Mouse (Mus musculus): Measurements from ENCODE around the gene Nlrp6.
A peak's percentile ranks its signal among the peaks of the same experiment; 100 is the strongest.

Gene Nlrp6

DNA sequence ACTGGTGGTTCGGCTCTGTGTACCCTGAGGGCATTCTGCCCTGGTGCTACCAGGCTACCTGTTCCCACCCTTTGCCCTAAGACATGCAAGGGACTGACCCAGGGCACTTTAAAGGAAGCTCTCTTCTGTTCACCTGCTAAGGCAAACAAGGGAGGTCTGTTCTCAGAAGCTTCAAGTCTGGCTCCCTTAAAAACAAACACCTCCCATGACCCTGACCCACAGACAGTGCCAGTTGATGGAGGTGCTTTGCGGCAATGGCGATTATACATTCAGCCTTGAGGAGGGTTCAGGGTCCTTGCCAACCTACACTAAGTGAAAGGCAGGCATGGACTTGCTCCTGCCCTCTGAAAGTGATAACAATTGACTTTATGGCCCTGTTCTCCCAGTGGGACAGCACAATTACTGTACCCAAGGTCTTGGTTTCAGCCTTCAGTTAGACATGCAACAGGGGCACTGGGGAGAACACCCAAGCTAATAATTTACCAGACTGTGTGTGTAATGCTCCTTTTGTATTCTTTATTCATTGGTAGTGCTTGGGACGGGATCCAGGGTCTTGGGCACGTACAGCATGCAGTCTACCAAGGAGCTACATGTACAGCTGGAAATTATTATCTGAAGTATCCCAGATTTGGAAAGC lies 7.7 kb upstream of the Nlrp6 start:
- no peak for DNase-seq (ENCODE audit: low read depth, low spot score)

DNA sequence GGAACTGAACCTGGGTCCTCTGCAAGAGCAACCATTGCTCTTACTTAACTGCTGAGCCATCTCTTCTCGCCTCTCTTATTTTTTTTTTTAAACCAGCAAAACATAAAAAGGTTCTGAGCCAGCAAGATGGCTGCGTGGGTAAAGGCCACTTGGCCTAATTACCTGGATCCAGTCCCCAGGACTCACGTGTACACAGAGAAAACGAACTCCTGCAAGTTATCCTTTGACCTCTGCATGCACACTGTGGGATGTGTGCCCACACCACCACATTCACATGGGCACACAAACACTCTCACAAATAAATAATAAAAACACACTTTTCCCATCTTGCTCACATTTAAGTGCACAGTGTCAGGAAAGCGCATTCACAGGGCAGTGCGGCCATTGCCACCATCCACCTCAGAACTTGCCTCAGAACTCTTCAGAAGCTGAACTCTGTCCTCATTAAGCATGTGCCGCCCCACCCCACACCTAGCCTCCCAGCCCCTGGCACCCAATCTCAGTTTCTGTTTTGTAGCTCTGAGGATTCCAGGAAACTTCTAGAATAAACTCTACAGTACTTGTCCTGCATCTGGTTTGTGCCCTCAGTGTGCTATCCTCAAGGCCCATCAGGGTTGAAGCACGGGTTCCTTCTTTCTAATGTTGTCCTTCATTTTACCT lies 6.5 kb upstream of the Nlrp6 start:
- DNase-seq (ENCODE audit: low read depth, low spot score): no peak

DNA sequence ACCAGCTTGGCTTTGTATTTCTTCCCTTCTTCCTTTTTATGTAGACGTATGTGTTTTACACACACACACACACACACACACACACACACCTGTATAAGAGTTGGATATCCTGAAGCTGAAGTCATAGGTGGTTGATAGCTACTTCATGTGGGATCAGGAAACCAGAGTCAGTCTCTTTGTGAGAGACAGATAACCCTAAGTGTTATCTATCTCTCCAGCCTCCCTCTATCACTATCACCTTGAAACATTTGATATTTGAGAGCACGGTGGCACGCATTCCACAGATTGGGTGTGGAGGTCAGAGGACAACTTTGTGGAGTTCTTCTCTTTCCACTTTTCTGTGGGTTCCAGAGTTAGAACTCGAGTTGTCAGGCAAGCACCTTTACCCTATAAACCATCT lies 791 bp upstream of the Nlrp6 start:
- no peak for DNase-seq (ENCODE audit: low read depth, low spot score)

DNA sequence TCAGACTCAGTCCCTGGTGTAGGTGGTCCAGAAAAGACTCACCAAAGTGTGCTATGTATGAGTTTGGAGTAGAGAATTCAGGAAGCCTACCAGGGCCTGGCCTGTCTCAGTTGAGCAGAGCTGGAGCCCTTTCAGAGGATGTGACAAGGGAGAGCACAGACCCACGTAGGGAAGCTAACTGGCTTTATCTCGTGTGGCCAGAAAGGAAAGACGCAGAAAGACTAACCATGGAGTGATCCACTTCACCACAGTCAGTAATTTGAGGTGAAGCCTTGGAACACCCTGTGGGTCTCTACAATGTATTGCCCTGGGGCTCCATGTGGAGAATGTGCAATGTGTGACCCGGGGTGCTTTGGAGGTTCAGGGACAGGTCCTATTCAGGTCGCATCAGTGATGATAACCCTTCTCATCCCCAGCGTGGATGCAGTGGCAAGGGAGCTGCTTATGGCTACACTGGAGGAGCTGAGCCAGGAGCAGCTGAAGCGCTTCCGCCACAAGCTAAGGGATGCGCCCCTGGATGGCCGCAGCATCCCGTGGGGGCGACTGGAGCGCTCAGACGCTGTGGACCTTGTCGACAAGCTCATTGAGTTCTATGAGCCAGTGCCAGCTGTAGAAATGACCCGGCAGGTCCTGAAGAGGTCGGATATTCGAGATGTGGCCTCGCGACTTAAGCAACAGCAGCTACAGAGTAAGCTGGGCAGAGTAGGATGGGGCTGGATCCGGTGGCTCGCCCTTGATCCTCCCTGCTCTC lies 698 bp downstream of the Nlrp6 start:
- no peak for DNase-seq (ENCODE audit: low read depth, low spot score)

DNA sequence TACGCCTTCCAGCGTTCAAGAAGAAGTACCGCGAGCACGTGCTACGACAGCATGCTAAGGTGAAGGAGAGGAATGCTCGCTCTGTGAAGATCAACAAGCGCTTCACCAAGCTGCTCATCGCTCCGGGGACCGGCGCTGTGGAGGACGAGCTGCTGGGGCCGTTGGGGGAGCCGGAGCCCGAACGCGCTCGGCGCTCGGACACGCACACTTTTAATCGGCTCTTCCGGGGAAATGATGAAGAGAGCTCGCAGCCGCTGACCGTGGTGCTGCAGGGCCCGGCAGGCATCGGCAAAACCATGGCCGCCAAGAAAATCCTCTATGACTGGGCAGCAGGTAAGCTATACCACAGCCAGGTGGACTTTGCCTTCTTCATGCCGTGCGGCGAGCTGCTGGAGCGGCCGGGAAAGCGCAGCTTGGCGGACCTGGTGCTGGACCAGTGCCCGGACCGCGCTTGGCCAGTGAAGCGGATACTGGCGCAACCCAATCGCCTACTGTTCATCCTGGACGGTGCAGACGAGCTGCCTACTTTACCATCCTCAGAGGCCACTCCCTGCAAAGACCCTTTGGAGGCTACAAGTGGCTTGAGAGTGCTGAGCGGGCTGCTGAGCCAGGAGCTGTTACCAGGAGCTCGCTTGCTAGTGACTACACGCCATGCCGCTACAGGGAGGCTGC lies 1.8 kb downstream of the Nlrp6 start:
- DNase-seq (ENCODE audit: low read depth, low spot score): no peak

DNA sequence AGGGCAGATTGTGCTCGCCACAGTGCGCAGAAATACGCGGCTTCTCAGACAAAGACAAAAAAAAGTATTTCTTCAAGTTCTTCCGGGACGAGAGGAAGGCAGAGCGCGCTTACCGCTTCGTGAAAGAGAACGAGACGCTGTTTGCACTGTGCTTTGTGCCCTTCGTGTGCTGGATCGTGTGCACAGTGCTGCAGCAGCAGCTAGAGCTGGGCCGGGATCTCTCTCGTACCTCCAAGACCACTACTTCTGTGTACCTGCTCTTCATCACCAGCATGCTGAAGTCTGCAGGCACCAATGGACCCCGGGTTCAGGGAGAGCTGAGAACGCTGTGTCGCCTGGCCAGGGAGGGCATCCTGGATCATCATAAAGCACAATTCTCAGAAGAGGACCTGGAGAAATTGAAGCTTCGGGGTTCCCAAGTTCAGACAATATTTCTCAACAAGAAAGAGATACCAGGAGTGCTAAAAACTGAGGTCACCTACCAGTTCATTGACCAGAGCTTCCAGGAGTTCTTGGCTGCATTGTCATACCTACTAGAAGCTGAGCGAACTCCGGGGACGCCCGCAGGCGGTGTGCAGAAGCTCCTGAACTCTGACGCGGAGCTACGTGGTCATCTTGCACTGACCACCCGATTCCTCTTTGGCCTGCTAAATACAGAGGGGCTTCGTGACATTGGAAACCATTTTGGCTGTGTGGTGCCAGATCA lies 2.5 kb downstream of the Nlrp6 start:
- no peak for DNase-seq (ENCODE audit: low read depth, low spot score)

DNA sequence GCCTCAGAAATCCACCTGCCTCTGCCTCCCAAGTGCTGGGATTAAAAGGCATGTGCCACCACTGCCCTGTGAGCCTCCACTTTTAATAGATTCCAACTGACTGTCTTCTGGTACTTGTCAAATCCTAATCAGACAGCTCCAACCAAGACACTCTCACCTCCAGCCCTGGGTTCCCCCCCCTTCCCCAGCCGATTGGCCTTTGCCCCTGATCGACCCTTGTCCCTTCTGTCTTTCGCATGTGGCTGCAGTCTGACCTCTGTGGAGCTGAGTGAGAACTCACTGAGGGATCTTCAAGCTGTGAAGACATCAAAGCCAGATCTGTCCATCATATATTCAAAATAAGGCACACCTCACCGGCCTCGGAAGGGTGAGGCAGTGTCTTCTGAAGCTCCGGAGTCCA lies 6.5 kb downstream of the Nlrp6 start:
- DNase-seq (ENCODE audit: low read depth, low spot score): no peak

DNA sequence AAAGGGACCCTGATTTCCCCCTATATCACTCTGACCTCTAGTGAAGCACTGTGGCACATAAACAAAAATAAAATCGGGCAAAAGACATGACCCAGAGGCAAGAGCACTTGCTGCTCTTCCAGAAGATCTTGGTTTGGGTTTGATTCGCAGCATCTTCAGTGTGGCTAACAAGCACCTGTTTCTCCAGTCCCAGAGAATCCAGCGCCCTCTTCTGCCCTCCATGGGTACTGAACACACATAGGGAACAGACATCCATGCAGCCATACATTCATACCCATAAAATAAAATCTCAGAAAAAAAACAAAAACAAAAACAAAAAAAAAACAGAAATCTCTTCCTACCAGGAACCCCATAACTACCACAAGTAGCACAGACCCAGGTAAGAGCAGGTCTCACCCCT lies 17.7 kb downstream of the Nlrp6 start:
- no peak for DNase-seq (ENCODE audit: low read depth, low spot score)

DNA sequence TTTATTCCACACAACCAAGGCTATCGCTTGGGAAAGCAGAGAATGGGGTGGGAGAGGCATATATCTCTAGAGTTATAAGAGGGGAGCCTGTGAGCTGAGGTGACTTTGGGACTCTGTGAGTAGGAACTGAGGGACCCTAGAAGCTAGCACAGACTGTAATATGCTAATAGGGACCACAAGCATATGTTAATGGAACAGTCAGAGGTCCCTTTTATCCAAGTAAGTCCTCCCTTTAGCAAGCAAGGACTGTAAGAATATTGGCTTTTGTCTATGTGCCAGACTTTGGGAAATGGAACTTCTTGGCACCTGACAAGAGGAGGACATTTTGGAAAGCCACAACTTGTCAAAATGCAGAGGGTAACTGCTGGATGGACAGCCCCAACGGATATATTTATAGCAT lies 18.2 kb downstream of the Nlrp6 start:
- DNase-seq (ENCODE audit: low read depth, low spot score): no peak

DNA sequence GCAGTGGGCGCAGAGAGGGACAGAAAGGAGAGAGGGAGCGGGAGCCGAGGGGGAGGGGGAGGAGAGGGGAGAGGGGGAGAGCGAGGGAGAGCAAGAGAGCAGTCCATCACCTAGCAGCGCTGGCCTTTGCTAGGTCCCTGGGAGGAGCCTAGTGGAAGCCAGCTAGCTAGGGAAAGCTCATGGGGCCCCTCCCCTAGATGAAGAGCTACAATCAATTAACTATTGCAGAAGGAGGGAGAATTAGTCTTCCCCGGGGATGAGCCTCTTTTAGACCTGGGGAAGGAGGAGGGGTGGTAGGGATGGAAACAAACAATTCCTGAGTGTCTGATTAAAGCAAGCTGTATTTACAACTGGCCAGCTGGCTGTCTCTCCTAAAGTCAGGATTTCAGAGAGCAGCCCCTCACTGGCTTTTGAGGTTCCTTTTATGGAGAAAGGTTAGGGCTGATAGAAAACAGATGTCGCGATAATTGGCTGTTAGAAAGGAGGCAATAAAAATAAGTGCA lies 19.0 kb downstream of the Nlrp6 start:
- DNase-seq (ENCODE audit: low read depth, low spot score): no peak

DNA sequence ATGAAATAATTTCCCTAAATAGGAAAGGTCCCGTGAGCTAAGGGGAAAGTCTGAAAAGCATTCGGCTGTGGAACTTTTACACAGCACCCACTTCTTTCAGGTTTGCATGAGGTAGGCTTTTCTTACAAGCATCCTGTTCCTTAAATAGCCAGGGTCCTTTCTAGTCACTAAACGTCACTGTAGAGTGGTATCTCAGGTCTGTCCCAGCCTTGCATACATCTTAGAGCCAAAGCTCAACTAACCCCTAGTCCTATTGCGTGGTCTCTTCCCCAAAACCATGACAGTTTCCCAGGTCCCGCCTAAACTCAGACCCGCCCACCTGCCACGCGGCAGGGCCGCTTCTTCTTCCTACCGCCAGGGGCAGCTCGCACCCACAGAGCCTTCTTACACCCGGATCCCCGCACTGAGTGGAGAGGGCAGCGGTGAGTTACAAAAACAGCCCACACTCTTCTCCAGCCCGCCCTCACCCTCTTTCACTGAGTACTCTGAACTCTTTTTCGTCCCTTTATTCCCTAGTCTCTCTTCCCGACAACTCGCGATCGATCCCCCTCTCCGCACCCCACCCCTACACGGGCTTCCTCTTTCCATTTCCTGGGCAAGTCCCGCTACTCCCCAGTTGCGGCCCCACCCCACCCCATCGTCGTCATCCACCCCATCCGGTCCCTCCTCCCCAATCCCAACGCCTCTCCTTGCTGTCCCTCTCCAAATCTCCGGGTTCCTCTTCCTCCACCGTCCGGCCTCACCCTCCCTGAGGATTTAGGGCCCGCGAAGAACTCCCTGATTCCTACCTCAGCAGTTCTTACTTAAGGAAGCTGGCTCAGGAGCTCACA lies 20.7 kb downstream of the Nlrp6 start, which contains the start of gene Pgghg:
Gene Pgghg, plus strand, starts transcription at position 170 of the 830 bp plus-strand sequence.
- peak; percentile 29 for DNase-seq (ENCODE audit: low read depth, low spot score)

DNA sequence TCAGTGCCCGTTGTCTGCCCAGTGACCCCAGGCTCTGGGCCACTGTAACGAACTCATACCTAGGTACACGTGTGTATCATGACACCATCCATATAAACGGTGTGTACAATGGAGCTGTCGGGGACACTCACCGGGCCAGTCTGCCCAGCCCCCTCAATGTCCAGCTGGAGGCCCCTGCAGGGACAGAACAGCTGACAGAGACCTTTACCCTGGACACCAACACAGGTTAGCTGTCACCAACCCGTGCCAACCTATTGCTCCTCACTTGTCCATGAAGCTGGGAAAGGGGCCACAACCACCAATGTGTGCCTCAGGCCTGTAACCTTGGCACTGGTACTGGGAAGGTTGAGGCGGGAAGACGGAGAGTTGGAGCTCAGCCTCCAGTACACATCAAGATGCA lies 21.6 kb downstream of the Nlrp6 start:
- no peak for DNase-seq (ENCODE audit: low read depth, low spot score)

DNA sequence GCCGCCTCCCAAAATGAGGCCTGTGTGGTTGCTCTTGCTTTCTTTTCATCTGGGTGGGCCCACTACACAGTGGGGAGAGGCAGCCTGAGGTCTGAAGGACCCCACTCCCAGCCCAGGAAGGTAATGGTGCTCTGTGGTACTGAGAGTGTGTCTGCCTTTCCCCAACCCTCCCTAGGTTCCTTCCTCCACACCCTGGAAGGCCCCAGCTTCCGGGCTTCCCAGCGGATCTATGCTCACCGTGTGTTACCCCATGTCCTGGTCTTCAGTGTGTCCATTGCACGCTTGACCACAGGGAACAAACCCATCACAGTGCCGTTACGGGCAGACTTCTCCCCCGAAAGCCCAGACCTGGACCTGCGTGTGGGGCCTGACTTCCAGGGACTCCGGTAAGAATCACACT lies 22.1 kb downstream of the Nlrp6 start:
- no peak for DNase-seq (ENCODE audit: low read depth, low spot score)

DNA sequence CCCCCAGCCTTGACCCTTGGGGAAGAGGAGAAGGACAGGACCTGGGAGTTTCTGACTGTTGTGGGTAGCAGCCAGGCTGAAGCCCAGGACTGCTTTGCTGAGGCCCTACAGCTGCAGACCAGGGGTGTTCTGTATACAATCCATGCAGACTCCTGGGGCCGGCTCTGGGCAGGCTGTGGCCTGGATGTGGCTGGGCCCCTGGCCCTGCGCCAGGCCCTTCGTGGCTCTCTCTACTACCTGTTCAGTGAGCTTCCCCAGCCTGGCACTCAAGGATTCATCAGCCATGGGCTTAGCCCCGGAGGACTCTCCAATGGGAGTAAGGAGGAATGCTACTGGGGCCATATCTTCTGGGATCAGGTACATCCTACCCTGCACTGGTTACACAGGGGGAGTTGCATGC lies 22.7 kb downstream of the Nlrp6 start:
- no peak for DNase-seq (ENCODE audit: low read depth, low spot score)

DNA sequence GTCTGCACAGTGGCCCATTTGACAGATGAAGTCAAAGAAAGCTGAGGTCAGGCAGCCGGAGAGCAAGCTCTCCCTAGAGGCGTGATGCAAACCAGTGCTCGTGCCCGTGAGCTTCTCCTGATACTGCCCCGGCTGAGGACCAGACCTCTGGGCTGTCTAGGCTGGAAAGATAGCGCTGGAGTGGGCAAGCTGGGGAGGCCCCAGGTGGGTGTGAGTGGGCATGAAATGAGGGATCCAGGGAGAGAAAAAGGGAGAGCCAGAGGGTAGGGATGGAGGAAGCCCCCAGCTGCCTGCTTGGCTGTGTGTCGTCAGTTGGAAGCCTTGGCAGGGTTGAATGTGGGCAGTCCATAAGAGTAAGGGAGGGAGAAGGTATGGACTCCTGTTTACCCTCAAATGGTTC lies 23.5 kb downstream of the Nlrp6 start:
- DNase-seq (ENCODE audit: low read depth, low spot score): no peak

DNA sequence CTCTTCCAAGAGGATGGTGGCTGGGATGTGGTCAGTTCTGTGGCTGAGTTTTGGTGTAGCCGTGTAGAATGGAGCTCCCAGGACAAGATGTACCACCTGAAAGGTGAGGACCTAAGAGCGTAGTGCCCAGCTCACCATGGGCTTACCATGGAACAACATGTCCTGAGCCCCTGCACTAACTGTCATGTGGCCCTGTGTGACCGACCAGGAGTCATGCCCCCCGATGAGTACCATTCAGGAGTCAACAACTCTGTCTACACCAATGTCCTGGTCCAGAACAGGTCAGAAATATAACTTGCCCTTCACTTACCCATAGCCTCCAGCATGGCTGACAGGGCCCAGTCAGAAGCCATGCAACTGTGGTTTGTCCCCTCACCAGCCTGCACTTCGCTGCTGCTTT lies 24.5 kb downstream of the Nlrp6 start:
- no peak for DNase-seq (ENCODE audit: low read depth, low spot score)

DNA sequence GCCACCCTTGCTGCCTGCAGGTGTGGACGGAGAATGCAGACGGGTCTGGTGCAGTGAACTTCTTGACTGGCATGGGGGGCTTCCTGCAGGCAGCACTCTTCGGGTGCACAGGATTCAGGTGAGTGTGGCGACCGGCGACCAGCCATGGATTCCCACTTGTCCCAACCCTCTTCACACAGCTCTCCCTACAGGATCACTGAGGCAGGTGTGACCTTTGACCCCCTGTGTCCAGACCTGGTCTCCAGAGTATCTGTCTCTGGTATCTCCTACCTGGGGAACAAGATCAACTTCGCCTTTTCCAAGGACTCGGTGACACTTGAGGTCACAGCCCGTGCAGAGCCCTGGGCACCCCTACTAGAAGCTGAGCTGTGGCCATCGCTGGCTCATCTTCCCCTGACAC lies 25.6 kb downstream of the Nlrp6 start:
- DNase-seq (ENCODE audit: low read depth, low spot score): no peak

DNA sequence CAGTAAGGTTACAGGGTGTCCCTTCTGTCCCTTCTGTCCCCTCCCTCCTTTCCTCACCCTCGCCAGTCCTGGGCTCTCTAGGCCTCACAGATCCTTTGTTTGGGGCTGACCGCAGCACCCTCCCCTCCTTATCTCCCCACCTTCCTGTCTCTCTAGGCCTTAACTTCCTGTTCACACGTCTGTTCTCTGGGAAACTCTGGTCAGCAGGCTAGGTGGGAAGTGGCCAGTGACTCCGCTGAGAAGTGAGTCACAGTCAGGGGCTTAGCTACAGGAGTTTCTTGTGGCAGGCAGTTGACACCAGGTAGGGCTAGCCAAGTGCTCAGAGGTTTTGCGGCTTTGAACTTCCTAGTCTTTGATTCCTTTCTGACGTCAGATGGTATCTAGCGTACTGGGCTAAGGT lies 26.3 kb downstream of the Nlrp6 start:
- DNase-seq (ENCODE audit: low read depth, low spot score): no peak

DNA sequence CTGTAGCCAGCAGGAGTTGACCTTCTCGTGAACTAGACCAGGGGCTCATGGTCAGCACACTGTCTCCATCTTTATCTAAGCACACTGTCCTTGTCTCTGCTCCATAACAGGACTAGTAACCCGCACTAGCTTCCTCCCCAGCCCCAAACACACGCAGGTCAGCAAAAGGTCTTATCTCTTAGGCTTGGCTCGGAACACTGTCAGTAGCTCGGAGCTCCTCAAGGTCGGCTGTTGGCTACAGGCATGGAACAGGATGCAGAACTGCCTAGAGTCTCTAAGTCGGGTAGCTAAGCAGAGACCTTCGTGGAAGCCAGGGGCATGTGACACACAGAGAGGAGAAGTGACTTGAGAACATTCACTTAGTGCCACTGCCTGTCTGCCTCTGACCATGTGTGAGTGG lies 27.5 kb downstream of the Nlrp6 start:
- DNase-seq (ENCODE audit: low read depth, low spot score): no peak

DNA sequence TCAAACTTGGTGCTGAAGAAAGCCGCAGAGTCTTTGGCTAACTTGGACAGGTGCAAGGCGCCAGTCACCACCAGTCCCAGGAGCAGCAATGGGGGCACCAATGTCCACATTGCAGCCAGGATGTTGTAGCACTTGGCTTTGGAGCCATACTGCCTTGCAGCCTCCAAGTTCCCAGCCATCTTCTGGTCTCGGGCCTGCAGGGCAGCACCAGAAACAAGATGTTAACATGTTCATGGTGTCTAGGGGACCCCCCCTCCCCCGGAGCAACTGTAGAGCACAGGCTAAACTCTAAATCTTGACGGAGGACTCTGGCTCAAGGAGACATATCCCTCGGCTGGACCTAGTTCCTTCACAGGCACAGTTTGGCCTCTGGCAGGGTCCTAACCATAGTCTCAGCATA lies 28.6 kb downstream of the Nlrp6 start:
- DNase-seq (ENCODE audit: low read depth, low spot score): no peak

All from telencephalon, adult 2 months (tissue).